8 mouse cellular contexts compared by ENCODE assay signal in genomic region chr17:24896241-24896992, GRCm38 (mm10). TPM values are rescaled to one million over a fixed set of nuclear protein-coding genes. Genes with fewer than 3 reads are reported as not detected.
A peak's percentile ranks its signal among the peaks of the same experiment; 100 is the strongest.
DNase-seq lines count a peak whose midpoint lies in the region; ATAC-seq lines count a peak whose summit lies in the region.

Gene Nme3 (plus strand): TSS chr17:24896500.

- DNase-seq in adrenal gland, adult 2 months = peak; percentile 92
- peak; percentile 79 for DNase-seq in gastrocnemius, postnatal 14 days
- peak; percentile 86 for DNase-seq in induced T-regulatory cell, adult 2 months (ENCODE audit: low read depth)
- peak; percentile 80 to 81 for DNase-seq in left cerebral cortex, postnatal 25 days (ENCODE audit: low spot score in 2 of 2)
- peak; percentile 75 for DNase-seq in right cerebral cortex, postnatal 25 days
- DNase-seq in yolk sac, embryonic 10.5 days (ENCODE audit: low spot score) = peak; percentile 91

- intact Hi-C loops in gastrocnemius, postnatal 14 days (cut with DNase I; ENCODE audit: low total_unique reads) = no loop called here
- intact Hi-C loops in left cerebral cortex, postnatal 25 days (cut with DNase I) = no loop called here

- ATAC-seq in common myeloid progenitor, adult 5-6 weeks (replicated peaks; ENCODE audit: low read depth, poor library complexity, severe bottlenecking) = peak; percentile 45
- peak; percentile 39; the same call in 1 of the 2 replicates for ATAC-seq in megakaryocyte-erythroid progenitor cell, adult 5-6 weeks (replicated peaks; ENCODE audit: low FRiP score, low TSS enrichment, poor library complexity, severe bottlenecking)

RNA-seq across cellular contexts. Expression of gene Nme3, which starts in this region (rescaled TPM):
- total RNA-seq in adrenal gland, adult 2 months (2021) = 10 to 100 TPM; 70.1 to 73.7 TPM
- 116 and 124 TPM in 2 replicates for polyA plus RNA-seq in adrenal gland, adult 2 months (2012; rRNA removed)
- 35.0 and 36.0 TPM in 2 replicates for total RNA-seq in common myeloid progenitor, adult 5-6 weeks (2017)
- 1 to 10 TPM; 7.6 to 9.0 TPM for total RNA-seq in gastrocnemius, postnatal 14 days (2021)
- 10 to 100 TPM; 47.4 to 47.5 TPM for total RNA-seq in left cerebral cortex, postnatal 25 days (2021)
- 54.4 and 85.5 TPM in 2 replicates for total RNA-seq in megakaryocyte-erythroid progenitor cell, adult 5-6 weeks (2014; fragmentation: Nextera tagmentation)
- 40.5 and 46.3 TPM in 2 replicates for total RNA-seq in megakaryocyte-erythroid progenitor cell, adult 5-6 weeks (2017)

Comparison
In these comparisons a context has a peak if more than half of its experiments do, and no peak if none do; other contexts are left out.
1. Peak in every context shown above with its lines: DNase-seq and ATAC-seq.